Mouse (Mus musculus) c-Kit-positive CD71-positive TER-119-positive erythroid progenitor cells, embryonic 14.5 days (primary cell): ENCODE data around the gene Slc8a2.

Experiments
- DNase-seq: peaks from one replicate; pipeline ENCODE4 v3.0.0-alpha.2; 2013; ENCODE audit warnings: low spot score

Slc8a2 gene

GRCm38 (mm10) chr7:16172141-16172581, 42.5 kb downstream of the Slc8a2 start:
- no peak for DNase-seq

- DNase-seq, result no peak
Measured at GRCm38 (mm10) chr7:16172586-16173140, 43.0 kb downstream of the Slc8a2 start.

- no peak for DNase-seq
Measured at GRCm38 (mm10) chr7:16173146-16173545, 43.5 kb downstream of the Slc8a2 start.

DNA sequence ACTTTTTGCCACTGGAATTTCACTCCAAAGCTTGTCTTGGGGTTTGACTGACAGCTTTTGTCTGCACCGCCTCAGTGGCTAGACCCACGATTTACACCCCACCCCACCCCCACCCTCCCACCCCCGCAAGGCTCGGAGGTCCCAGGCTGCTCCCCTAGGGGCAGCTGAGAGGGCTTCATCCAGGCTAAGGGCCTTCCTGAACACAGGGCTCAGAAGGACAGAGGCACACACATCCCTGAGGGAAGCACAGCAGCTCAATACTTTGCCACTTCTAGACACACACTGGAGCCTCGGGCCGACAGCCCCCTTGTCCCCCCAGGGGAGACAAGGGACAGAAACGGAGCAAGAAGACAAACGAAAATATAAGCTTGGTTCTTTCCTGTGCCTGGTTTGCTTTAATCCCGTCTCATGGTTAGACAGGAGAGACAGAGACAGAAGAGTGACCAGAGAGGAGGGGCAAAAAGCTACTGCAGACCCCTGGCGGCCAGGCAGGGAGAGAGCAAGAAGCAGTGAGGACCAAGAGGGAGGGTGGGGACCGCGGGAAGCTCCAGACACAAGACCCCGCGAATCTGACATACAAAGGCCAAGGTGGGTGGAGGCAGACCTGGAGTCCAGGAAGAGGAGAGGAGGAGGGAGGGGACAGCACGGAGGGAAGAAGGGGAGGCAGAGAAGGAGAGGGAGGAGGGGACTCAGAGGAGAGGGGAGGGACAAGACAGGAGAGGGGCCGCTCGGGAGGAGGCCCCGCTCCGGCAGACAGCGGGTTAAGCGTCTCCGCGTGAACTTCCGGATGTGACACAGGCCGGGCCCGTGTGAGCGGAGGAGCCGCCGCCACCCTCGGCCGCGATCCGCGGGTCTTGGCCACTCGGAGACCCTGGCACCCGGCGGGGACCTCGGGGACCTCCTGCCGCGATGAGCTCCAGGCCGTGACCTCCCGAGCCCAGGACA, 45.2 kb downstream of the Slc8a2 start, which contains the start of gene Meis3:
Gene Meis3, plus strand, starts transcription at position 494 of the 945 bp plus-strand sequence.
- no peak for DNase-seq

DNA sequence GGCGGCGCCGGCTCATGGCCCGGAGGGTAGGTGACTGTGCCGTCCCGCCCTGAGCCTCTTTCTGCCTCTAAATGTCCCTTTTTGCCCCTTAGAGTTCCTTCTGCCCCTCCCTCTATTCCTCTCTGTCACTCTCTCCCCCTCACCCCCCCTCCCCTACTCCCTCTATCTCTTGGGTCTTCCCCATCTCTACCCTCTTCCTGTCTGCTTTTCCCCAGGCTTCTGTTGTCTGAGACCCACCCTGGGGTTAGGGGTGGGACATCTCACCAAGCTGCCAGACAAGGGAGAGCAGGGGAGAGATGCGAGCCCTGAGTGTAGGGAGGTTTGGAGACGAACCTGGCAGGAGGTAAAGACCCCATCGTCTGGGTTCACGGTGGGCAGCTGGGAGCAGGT, 45.9 kb downstream of the Slc8a2 start:
- DNase-seq, result no peak

GRCm38 (mm10) chr7:16178114-16178513, 48.5 kb downstream of the Slc8a2 start:
- no peak for DNase-seq

DNA sequence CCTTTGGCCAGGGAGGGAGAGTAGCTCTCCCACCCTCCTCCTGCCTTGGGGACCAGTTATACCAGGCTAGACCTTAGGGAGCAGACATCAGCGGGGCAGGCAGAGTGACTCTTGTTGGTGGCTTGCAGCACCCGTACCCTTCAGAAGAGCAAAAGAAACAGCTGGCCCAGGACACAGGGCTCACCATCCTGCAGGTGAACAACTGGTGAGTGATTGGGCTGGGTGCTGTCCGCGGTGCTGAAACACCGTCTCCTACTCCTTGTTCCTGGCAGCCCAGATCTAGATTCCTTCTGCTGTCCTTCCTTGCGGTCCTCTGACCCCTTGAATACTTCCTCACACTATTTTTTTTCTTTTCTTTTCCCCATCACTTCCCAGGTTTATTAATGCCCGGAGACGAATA, 54.0 kb downstream of the Slc8a2 start:
- peak; percentile 54 for DNase-seq

DNA sequence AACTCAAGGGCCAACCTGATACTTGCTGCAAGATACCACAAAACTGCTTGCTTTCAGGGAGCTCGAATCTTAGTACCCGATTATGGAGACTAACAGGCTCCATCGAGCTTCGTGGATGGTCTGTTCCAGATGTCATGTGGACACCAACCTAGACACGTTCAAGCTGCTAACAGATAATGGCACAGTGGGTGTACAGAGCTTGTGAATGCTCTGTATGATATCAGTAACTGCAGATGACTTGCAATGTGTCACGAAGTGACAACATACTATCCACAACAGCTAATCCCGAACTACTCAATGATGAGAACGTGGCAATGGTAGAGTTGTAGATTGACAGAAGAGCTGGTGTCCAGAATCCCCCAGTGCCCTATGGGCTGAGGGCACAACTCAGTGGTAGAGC, 57.9 kb downstream of the Slc8a2 start:
- no peak for DNase-seq

DNA sequence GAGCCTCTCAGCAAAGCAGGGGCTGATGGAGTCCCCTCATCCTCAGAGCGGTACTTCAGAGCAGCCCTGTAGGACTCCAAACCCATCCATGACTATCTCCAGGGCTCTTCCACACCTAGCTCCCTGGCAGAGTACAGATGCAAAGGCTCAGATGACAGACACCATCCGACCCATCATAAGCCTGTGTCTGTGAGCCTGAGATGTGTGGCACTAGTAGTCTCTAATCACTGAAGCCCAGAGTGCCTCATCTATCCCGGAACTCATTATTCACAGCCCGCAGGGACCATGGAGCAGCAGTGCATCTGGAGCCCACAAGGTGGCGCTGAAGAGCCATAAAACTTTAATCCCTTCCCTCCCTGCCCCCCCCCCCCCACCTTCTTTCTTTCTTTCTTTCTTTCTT, 62.7 kb downstream of the Slc8a2 start:
- DNase-seq, result peak; percentile 71

- DNase-seq, result no peak
Measured at GRCm38 (mm10) chr7:16193702-16194101, 64.1 kb downstream of the Slc8a2 start.

- DNase-seq, result no peak
Measured at GRCm38 (mm10) chr7:16196616-16197015, 67.0 kb downstream of the Slc8a2 start.

- DNase-seq, result no peak
Measured at GRCm38 (mm10) chr7:16197166-16197565, 67.5 kb downstream of the Slc8a2 start.

GRCm38 (mm10) chr7:16198540-16198939, 68.9 kb downstream of the Slc8a2 start:
- DNase-seq, result no peak

GRCm38 (mm10) chr7:16201136-16201535, 71.5 kb downstream of the Slc8a2 start:
- no peak for DNase-seq

DNA sequence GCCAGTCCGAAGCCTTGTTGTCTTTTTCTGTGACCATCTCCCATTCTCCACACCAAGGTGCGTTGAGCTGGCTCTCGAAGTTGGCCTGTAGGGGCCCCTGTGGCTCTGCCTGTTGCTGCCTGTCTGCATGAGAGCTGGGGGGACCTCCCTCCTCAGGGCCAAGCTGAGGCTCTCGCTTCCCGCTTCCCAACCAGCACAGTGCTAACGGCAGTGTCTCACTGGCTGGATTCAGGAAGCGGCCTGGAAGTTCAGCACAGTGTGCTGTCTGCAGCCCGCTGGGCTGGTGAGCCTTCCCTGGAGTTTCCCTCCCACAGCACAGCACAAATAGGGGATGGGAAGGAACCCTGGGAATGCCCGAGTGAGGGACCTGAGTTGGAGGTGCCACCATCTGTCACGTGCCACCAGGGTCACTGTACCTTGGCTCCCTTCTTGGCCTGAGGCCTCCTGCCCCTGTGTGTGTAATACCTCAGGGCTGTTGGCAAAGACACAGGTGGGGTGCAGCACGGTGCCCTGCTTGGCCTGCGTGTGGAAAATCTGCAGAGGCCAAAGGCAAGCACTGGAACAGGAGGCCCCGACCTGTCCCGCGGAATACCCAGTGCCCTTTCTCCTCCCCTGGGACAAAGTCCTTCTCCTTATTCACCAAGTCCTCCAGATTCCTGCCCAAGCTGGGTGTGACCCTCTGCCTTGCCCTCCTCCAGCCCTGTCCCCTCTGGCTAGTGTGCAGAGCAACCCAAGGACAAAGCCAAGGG, 73.3 kb downstream of the Slc8a2 start:
- DNase-seq, result no peak

DNA sequence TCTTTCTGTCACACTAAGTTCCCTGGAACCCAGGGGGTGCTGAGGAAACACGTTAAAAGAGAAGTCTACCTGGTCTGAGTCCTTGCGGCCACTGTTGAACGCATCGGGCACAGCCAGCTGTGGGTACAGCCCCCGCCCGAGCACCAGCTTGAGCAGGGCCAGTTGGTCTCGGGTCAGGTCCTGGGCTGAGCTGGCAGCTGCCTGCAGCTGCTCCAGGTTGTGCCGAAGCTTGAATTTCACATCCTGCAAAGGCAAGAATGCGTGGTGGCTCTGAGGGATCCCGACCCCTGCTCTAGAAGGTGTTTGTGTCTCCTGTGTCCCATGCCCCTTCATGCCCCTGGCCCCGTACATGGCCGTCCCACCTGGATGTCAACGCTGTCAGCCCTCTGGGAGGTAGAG, 73.9 kb downstream of the Slc8a2 start:
- DNase-seq, result no peak

DNA sequence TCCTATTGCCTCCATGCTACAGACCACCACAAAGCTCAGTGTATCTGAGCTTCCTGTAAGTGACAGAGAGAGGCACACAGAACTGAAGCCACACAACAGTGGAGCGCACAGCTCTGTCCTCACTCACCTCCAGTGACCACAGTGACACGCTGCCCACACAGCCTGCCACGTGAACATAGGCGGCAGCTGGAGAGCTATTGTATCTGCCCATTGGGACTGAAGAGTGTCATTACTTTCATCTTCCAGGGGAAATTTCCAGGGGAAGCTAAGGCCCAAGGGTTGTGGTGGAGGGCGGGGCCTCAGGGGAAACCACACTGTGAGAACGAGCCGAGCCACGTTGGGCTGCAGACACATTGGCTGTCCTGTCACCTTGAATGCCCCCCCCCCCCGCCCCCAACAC, 75.2 kb downstream of the Slc8a2 start:
- DNase-seq, result no peak

DNA sequence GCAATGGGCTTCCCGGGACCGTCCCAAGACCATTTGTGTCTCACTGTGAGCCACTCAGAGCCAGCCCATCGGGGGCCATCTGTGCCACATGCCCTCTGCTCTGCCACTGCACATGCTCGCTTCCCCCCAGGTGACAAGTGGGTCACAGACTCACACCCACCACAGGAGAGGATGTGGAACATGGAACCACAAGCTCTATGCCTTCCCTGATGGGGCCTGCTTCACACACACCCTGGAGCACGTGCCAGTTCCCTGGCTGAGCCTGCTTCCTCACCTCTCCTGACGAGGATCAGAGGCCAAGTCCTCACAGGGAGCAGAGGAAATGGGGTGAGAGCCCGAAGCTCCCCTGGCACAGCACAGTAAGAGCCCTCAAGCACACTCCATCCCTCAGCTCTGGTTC, 77.5 kb downstream of the Slc8a2 start:
- no peak for DNase-seq

GRCm38 (mm10) chr7:16207496-16207895, 77.9 kb downstream of the Slc8a2 start:
- DNase-seq, result no peak

- no peak for DNase-seq
Measured at GRCm38 (mm10) chr7:16208781-16209665, 79.4 kb downstream of the Slc8a2 start.
